Mouse (Mus musculus) urinary bladder, adult 2 months (tissue): ENCODE results near the gene Anxa4. TPM values are rescaled to one million over a fixed set of nuclear protein-coding genes. Genes with fewer than 3 reads are reported as not detected.
A peak's percentile ranks its signal among the peaks of the same experiment; 100 is the strongest.

Experiments used
- DNase-seq: peaks from one replicate; pipeline ENCODE4 v3.0.0; 2022; ENCODE audit warnings: low spot score
- polyA plus RNA-seq: library from polyadenylated mRNA; depleted of rRNA; stranded (reverse); fragments of >200 nt; gene quantifications from 2 replicates; pipeline ENCODE4 v1.2.3, GENCODE M21; 2012; rRNA removed

Gene Anxa4
- 134 and 144 TPM in 2 replicates for polyA plus RNA-seq

- DNase-seq = peak; percentile 76
These were observed at the start of gene Anxa4 for GRCm38 (mm10) chr6:86793021-86793815. Gene Anxa4, minus strand, starts transcription at chr6:86793584.

- no peak for DNase-seq
These were observed 48.6 kb upstream of the Anxa4 start for GRCm38 (mm10) chr6:86841949-86842348.

- DNase-seq = no peak
These were observed 45.7 kb upstream of the Anxa4 start for GRCm38 (mm10) chr6:86839089-86839488.

GRCm38 (mm10) chr6:86832802-86833502 lies 39.6 kb upstream of the Anxa4 start:
- DNase-seq = no peak

GRCm38 (mm10) chr6:86830738-86831500 lies 37.5 kb upstream of the Anxa4 start:
- no peak for DNase-seq

- DNase-seq = no peak
These were observed 36.4 kb upstream of the Anxa4 start for GRCm38 (mm10) chr6:86829768-86830167.

GRCm38 (mm10) chr6:86827432-86827831 lies 34.0 kb upstream of the Anxa4 start:
- DNase-seq = no peak

- no peak for DNase-seq
These were observed 31.0 kb upstream of the Anxa4 start for GRCm38 (mm10) chr6:86824401-86824800.

GRCm38 (mm10) chr6:86823824-86824223 lies 30.4 kb upstream of the Anxa4 start:
- DNase-seq = no peak

GRCm38 (mm10) chr6:86823051-86823431 lies 29.7 kb upstream of the Anxa4 start:
- DNase-seq = no peak

- DNase-seq = no peak
These were observed 29.1 kb upstream of the Anxa4 start for GRCm38 (mm10) chr6:86822285-86823050.

GRCm38 (mm10) chr6:86820690-86821089 lies 27.3 kb upstream of the Anxa4 start:
- no peak for DNase-seq

- no peak for DNase-seq
These were observed 26.5 kb upstream of the Anxa4 start for GRCm38 (mm10) chr6:86819926-86820325.

GRCm38 (mm10) chr6:86818914-86819313 lies 25.5 kb upstream of the Anxa4 start:
- DNase-seq = no peak

GRCm38 (mm10) chr6:86816586-86816985 lies 23.2 kb upstream of the Anxa4 start:
- no peak for DNase-seq

GRCm38 (mm10) chr6:86815436-86815835 lies 22.1 kb upstream of the Anxa4 start:
- no peak for DNase-seq

GRCm38 (mm10) chr6:86814926-86815325 lies 21.5 kb upstream of the Anxa4 start:
- no peak for DNase-seq

- DNase-seq = peak; percentile 38
These were observed 20.0 kb upstream of the Anxa4 start for GRCm38 (mm10) chr6:86813341-86813740.

- no peak for DNase-seq
These were observed 19.5 kb upstream of the Anxa4 start for GRCm38 (mm10) chr6:86812919-86813318.

- peak; percentile 52 for DNase-seq
These were observed 13.2 kb upstream of the Anxa4 start for GRCm38 (mm10) chr6:86806455-86807086.

- no peak for DNase-seq
These were observed 11.3 kb upstream of the Anxa4 start for GRCm38 (mm10) chr6:86804646-86805045.
